Mouse (Mus musculus): ENCODE results near the gene Slit3. TPM values are rescaled to one million over a fixed set of nuclear protein-coding genes. Genes with fewer than 3 reads are reported as not detected.

The Slit3 gene
- polyA plus RNA-seq, 1 experiment from 2014 or later = 14.3 TPM

- H3K27me3 ChIP-seq (ENCODE audit: control insufficient read depth, insufficient read depth, low read length) = peaks cover 13% of the 10 kb centered on the region
- no peak for ATAC-seq (ENCODE audit: low FRiP score)
- no peaks in the 10 kb centered on the region for H3K9me3 ChIP-seq (ENCODE audit: control insufficient read depth, low read length)
- peaks cover 9% of the 10 kb centered on the region for H3K4me1 ChIP-seq (replicated peaks; ENCODE audit: control insufficient read depth, insufficient read depth, low read length)
- no peak overlapping the region for H3K4me3 ChIP-seq (replicated peaks; ENCODE audit: low read length)
- no peaks in the 10 kb centered on the region for H3K36me3 ChIP-seq (replicated peaks; ENCODE audit: control insufficient read depth, insufficient read depth)
- WGBS = 90% methylated on average over 9 of the region's 9 CpGs
- no peak overlapping the region for H3K4me2 ChIP-seq (replicated peaks)
- no peak overlapping the region for H3K9ac ChIP-seq
- no peak overlapping the region for H3K27ac ChIP-seq
- no peak for DNase-seq (ENCODE audit: low spot score)
Observed at GRCm38 (mm10) chr11:35550036-35550435, 429.0 kb downstream of the Slit3 start.

GRCm38 (mm10) chr11:35556192-35556591 is 435.2 kb downstream of the Slit3 start:
- 28% methylated on average over 11 of the region's 11 CpGs for WGBS
- Histone ChIP-seq H3K27ac (no peak overlapping the region), H3K36me3 (replicated peaks; ENCODE audit: control insufficient read depth, insufficient read depth) (no peaks in the 10 kb centered on the region), H3K27me3 (ENCODE audit: control insufficient read depth, insufficient read depth, low read length) (0 out of 2 replicates have a peak, but pooled peaks cover 4% of the 10 kb centered on the region), H3K9ac (no peak overlapping the region), H3K9me3 (ENCODE audit: control insufficient read depth, low read length) (no peaks in the 10 kb centered on the region), H3K4me2 (replicated peaks) (no peak overlapping the region), H3K4me1 (replicated peaks; ENCODE audit: control insufficient read depth, insufficient read depth, low read length) (peaks cover 24% of the 10 kb centered on the region; the same call in 1 of the 2 replicates), H3K4me3 (replicated peaks; ENCODE audit: low read length) (no peak overlapping the region)
- ATAC-seq (ENCODE audit: low FRiP score) = peak; percentile 75
- DNase-seq (ENCODE audit: low spot score) = peak; percentile 55

- peaks cover 24% of the 10 kb centered on the region; the same call in 1 of the 2 replicates for H3K4me1 ChIP-seq (replicated peaks; ENCODE audit: control insufficient read depth, insufficient read depth, low read length)
- H3K4me2 ChIP-seq (replicated peaks) = no peak overlapping the region
Observed at GRCm38 (mm10) chr11:35557476-35557875, 436.5 kb downstream of the Slit3 start.

GRCm38 (mm10) chr11:35558311-35558710 is 437.3 kb downstream of the Slit3 start:
- no peaks in the 10 kb centered on the region for H3K36me3 ChIP-seq (replicated peaks; ENCODE audit: control insufficient read depth, insufficient read depth)
- no peak overlapping the region for H3K9ac ChIP-seq
- ATAC-seq (ENCODE audit: low FRiP score) (no peak), DNase-seq (ENCODE audit: low spot score) (no peak)
- no peaks in the 10 kb centered on the region for H3K9me3 ChIP-seq (ENCODE audit: control insufficient read depth, low read length)
- 42% methylated on average over 2 of the region's 2 CpGs for WGBS
- no peak overlapping the region for H3K27ac ChIP-seq
- H3K4me2 ChIP-seq (replicated peaks) = no peak overlapping the region
- H3K4me1 ChIP-seq (replicated peaks; ENCODE audit: control insufficient read depth, insufficient read depth, low read length) = peaks cover 24% of the 10 kb centered on the region; the same call in 1 of the 2 replicates
- no peaks in the 10 kb centered on the region for H3K27me3 ChIP-seq (ENCODE audit: control insufficient read depth, insufficient read depth, low read length)
- H3K4me3 ChIP-seq (replicated peaks; ENCODE audit: low read length) = no peak overlapping the region

More at GRCm38 (mm10) chr11:35557476-35557875, 436.5 kb downstream of the Slit3 start:
- no peak for ATAC-seq (ENCODE audit: low FRiP score)
- DNase-seq (ENCODE audit: low spot score) = no peak
- Histone ChIP-seq H3K27me3 (ENCODE audit: control insufficient read depth, insufficient read depth, low read length) (0 out of 2 replicates have a peak, but pooled peaks cover 4% of the 10 kb centered on the region), H3K9ac (no peak overlapping the region), H3K4me3 (replicated peaks; ENCODE audit: low read length) (no peak overlapping the region), H3K36me3 (replicated peaks; ENCODE audit: control insufficient read depth, insufficient read depth) (no peaks in the 10 kb centered on the region), H3K27ac (no peak overlapping the region), H3K9me3 (ENCODE audit: control insufficient read depth, low read length) (no peaks in the 10 kb centered on the region)
- 87% methylated on average over 8 of the region's 8 CpGs for WGBS

- WGBS = 67% methylated on average over 3 of the region's 3 CpGs
Observed at GRCm38 (mm10) chr11:35559386-35559785, 438.4 kb downstream of the Slit3 start.

GRCm38 (mm10) chr11:35561760-35562159 is 440.7 kb downstream of the Slit3 start:
- no peak for DNase-seq (ENCODE audit: low spot score)
- no peak overlapping the region for H3K4me3 ChIP-seq (replicated peaks; ENCODE audit: low read length)
- no peak overlapping the region for H3K27ac ChIP-seq
- no peak overlapping the region for H3K4me2 ChIP-seq (replicated peaks)
- WGBS = 62% methylated on average over 9 of the region's 9 CpGs
- no peak for ATAC-seq (ENCODE audit: low FRiP score)
- H3K9me3 ChIP-seq (ENCODE audit: control insufficient read depth, low read length) = no peaks in the 10 kb centered on the region
- H3K4me1 ChIP-seq (replicated peaks; ENCODE audit: control insufficient read depth, insufficient read depth, low read length) = 0 out of 2 replicates have a peak, but pooled peaks cover 14% of the 10 kb centered on the region
- H3K9ac ChIP-seq = no peak overlapping the region
- H3K36me3 ChIP-seq (replicated peaks; ENCODE audit: control insufficient read depth, insufficient read depth) = no peaks in the 10 kb centered on the region
- H3K27me3 ChIP-seq (ENCODE audit: control insufficient read depth, insufficient read depth, low read length) = no peaks in the 10 kb centered on the region

More at GRCm38 (mm10) chr11:35559386-35559785, 438.4 kb downstream of the Slit3 start:
- H3K9me3 ChIP-seq (ENCODE audit: control insufficient read depth, low read length) = no peaks in the 10 kb centered on the region
- no peak for DNase-seq (ENCODE audit: low spot score)
- no peaks in the 10 kb centered on the region for H3K36me3 ChIP-seq (replicated peaks; ENCODE audit: control insufficient read depth, insufficient read depth)
- no peak overlapping the region for H3K27ac ChIP-seq
- no peak overlapping the region for H3K9ac ChIP-seq
- no peak overlapping the region for H3K4me2 ChIP-seq (replicated peaks)
- no peak overlapping the region for H3K4me3 ChIP-seq (replicated peaks; ENCODE audit: low read length)
- no peaks in the 10 kb centered on the region for H3K27me3 ChIP-seq (ENCODE audit: control insufficient read depth, insufficient read depth, low read length)
- no peak for ATAC-seq (ENCODE audit: low FRiP score)
- peaks cover 24% of the 10 kb centered on the region; the same call in 1 of the 2 replicates for H3K4me1 ChIP-seq (replicated peaks; ENCODE audit: control insufficient read depth, insufficient read depth, low read length)

GRCm38 (mm10) chr11:35565322-35565721 is 444.3 kb downstream of the Slit3 start:
- H3K4me1 ChIP-seq (replicated peaks; ENCODE audit: control insufficient read depth, insufficient read depth, low read length) = 0 out of 2 replicates have a peak, but pooled peaks cover 8% of the 10 kb centered on the region
- WGBS = 47% methylated on average over 6 of the region's 6 CpGs
- no peaks in the 10 kb centered on the region; the same call in 1 of the 2 replicates for H3K36me3 ChIP-seq (replicated peaks; ENCODE audit: control insufficient read depth, insufficient read depth)
- ATAC-seq (ENCODE audit: low FRiP score) (no peak), DNase-seq (ENCODE audit: low spot score) (no peak)
- no peaks in the 10 kb centered on the region for H3K9me3 ChIP-seq (ENCODE audit: control insufficient read depth, low read length)
- H3K27me3 ChIP-seq (ENCODE audit: control insufficient read depth, insufficient read depth, low read length) = no peaks in the 10 kb centered on the region
- H3K27ac ChIP-seq = no peak overlapping the region
- no peak overlapping the region for H3K4me3 ChIP-seq (replicated peaks; ENCODE audit: low read length)
- H3K9ac ChIP-seq = no peak overlapping the region
- no peak overlapping the region for H3K4me2 ChIP-seq (replicated peaks)

GRCm38 (mm10) chr11:35566686-35567085 is 445.7 kb downstream of the Slit3 start:
- Histone ChIP-seq H3K4me2 (replicated peaks) (no peak overlapping the region), H3K9me3 (ENCODE audit: control insufficient read depth, low read length) (no peaks in the 10 kb centered on the region), H3K4me3 (replicated peaks; ENCODE audit: low read length) (no peak overlapping the region), H3K27ac (no peak overlapping the region), H3K9ac (no peak overlapping the region), H3K36me3 (replicated peaks; ENCODE audit: control insufficient read depth, insufficient read depth) (peaks cover under 1% of the 10 kb centered on the region), H3K27me3 (ENCODE audit: control insufficient read depth, insufficient read depth, low read length) (no peaks in the 10 kb centered on the region; the same call in 1 of the 2 replicates), H3K4me1 (replicated peaks; ENCODE audit: control insufficient read depth, insufficient read depth, low read length) (0 out of 2 replicates have a peak, but pooled peaks cover 8% of the 10 kb centered on the region)
- ATAC-seq (ENCODE audit: low FRiP score) (no peak), DNase-seq (ENCODE audit: low spot score) (no peak)
- 37% methylated on average over 3 of the region's 3 CpGs for whole genome bisulfite sequencing

- DNase-seq (ENCODE audit: low spot score) (no peak), ATAC-seq (ENCODE audit: low FRiP score) (no peak)
- H3K36me3 ChIP-seq (replicated peaks; ENCODE audit: control insufficient read depth, insufficient read depth) = peaks cover 5% of the 10 kb centered on the region
- H3K4me3 ChIP-seq (replicated peaks; ENCODE audit: low read length) = no peak overlapping the region
- H3K27ac ChIP-seq = no peak overlapping the region
- H3K4me1 ChIP-seq (replicated peaks; ENCODE audit: control insufficient read depth, insufficient read depth, low read length) = peaks cover 21% of the 10 kb centered on the region; the same call in 1 of the 2 replicates
- H3K4me2 ChIP-seq (replicated peaks) = no peak overlapping the region
- no peaks in the 10 kb centered on the region; the same call in 1 of the 2 replicates for H3K27me3 ChIP-seq (ENCODE audit: control insufficient read depth, insufficient read depth, low read length)
- no peak overlapping the region for H3K9ac ChIP-seq
- 85% methylated on average over 6 of the region's 6 CpGs for WGBS
- H3K9me3 ChIP-seq (ENCODE audit: control insufficient read depth, low read length) = no peaks in the 10 kb centered on the region
Observed at GRCm38 (mm10) chr11:35569126-35569916, 448.3 kb downstream of the Slit3 start.

All from hindbrain, embryonic 14.5 days (tissue).